Mouse (Mus musculus): ENCODE results near the gene Rpl23a. TPM values are rescaled to one million over a fixed set of nuclear protein-coding genes. Genes with fewer than 3 reads are reported as not detected.

Rpl23a gene
- total and polyA plus RNA-seq, 3 experiments, result 2,992 to 3,939 (median 3,361) TPM

DNA sequence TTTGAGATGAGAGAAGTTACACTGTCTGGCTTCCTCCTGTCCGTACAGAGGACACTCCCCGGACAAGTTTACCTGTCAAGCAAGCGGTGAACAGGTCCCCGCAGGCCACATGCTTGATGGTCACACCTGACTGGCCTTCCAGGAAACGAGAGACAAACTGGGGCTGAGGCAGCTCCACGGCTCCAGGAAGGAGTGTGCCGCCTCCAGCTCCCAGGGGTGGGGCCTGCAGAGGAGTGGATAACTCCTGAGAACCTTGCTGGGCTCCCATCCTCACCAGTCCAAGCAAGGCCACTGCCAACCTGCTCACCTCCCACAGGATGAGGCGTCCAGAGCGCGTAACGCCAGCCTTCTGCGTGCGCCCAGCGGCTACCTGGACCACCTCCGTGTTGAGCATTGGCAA, 13.1 kb downstream of the Rpl23a start:
- Histone ChIP-seq H3K9me3 (replicated peaks; ENCODE audit: low read length) (peaks cover 2% of the 10 kb centered on the region), H3K4me3 (replicated peaks in 1 of 3; ENCODE audit: low read depth in 2 of 3, low read length in 2 of 3, poor library complexity in 1 of 3) (no peak overlapping the region), H3K27me3 (replicated peaks) (no peaks in the 10 kb centered on the region), H3K4me1 (ENCODE audit: control insufficient read depth in 1 of 2, insufficient read depth in 2 of 2) (peaks cover 11 to 70% of the 10 kb centered on the region in 2 experiments), H3K4me2 (ENCODE audit: insufficient read depth, low read depth, poor library complexity, severe bottlenecking) (no peak overlapping the region), H3K9ac (ENCODE audit: insufficient read depth, low read depth) (no peak overlapping the region), H3K27ac (ENCODE audit: insufficient read depth, low read depth) (no peak overlapping the region), H3K36me3 (replicated peaks in 1 of 2; ENCODE audit: control insufficient read depth in 1 of 2, insufficient read depth in 1 of 2, low read length in 1 of 2) (peaks cover 0 to 37% of the 10 kb centered on the region in 2 experiments), H3K79me2 (replicated peaks; ENCODE audit: control insufficient read depth, extremely low read depth, insufficient read depth, poor library complexity, severe bottlenecking) (no peaks in the 10 kb centered on the region)
- no peak for TF ChIP-seq CHD2 (IDR thresholded peaks at IDR 0.05; ENCODE audit: low read length)
- TF ChIP-seq ZNF384 (IDR thresholded peaks at IDR 0.05; ENCODE audit: low read depth, low read length), result no peak
- no peak for TF ChIP-seq RCOR1 (conservative IDR thresholded peaks at IDR 0.05; ENCODE audit: low read depth, low read length)
- no peak for TF ChIP-seq TCF12 (IDR thresholded peaks at IDR 0.05; ENCODE audit: low read depth, low read length)
- no peak for TF ChIP-seq SMC3 (IDR thresholded peaks at IDR 0.05; ENCODE audit: low read depth, low read length)
- no peak for TF ChIP-seq NELFE (IDR thresholded peaks at IDR 0.05; ENCODE audit: low read depth, low read length)
- no peak for TF ChIP-seq ZC3H11A (IDR thresholded peaks at IDR 0.05; ENCODE audit: low read depth, low read length)
- no peak for TF ChIP-seq IRF4 (IDR thresholded peaks at IDR 0.05; ENCODE audit: low read depth, low read length)
- no peak for TF ChIP-seq CTCF (conservative IDR thresholded peaks at IDR 0.05 in 1 of 2, IDR thresholded peaks at IDR 0.05 in 1 of 2; ENCODE audit: low read depth in 2 of 2, low read length in 2 of 2)
- TF ChIP-seq MEF2A (IDR thresholded peaks at IDR 0.05; ENCODE audit: borderline replicate concordance, low read depth, low read length), result no peak
- no peak for TF ChIP-seq ZKSCAN1 (IDR thresholded peaks at IDR 0.05; ENCODE audit: borderline replicate concordance, low read depth, low read length)
- no peak for TF ChIP-seq TBP (conservative IDR thresholded peaks at IDR 0.05; ENCODE audit: low read depth, low read length)
- TF ChIP-seq POLR2A (IDR thresholded peaks at IDR 0.05; ENCODE audit: low read depth, low read length), result no peak
- no peak for TF ChIP-seq BHLHE40 (IDR thresholded peaks at IDR 0.05; ENCODE audit: low read depth, low read length)
- no peak for TF ChIP-seq USF1 (IDR thresholded peaks at IDR 0.05; ENCODE audit: low read depth, low read length)
- TF ChIP-seq ZMIZ1 (IDR thresholded peaks at IDR 0.05; ENCODE audit: low read depth, low read length), result no peak
- TF ChIP-seq MYC (IDR thresholded peaks at IDR 0.05; ENCODE audit: low read depth, low read length), result no peak
- no peak for TF ChIP-seq EP300 (IDR thresholded peaks at IDR 0.05; ENCODE audit: low read length)
- TF ChIP-seq JUND (conservative IDR thresholded peaks at IDR 0.05; ENCODE audit: low read depth, low read length), result no peak
- no peak for TF ChIP-seq PAX5 (IDR thresholded peaks at IDR 0.05; ENCODE audit: low read length)
- no peak for DNase-seq (ENCODE audit: extremely low read depth)
- in situ Hi-C loops (cut with MboI; ENCODE audit: low pct_ligation_motif_present, low pct_unique_long_range_greater_than_20kb, low sequenced_read_pairs), result loop anchor here (10.0 kb wide), 1 partner anchor 146 kb away; no protein-coding TSS in a partner anchor
- dilution Hi-C loops (cut with MboI; ENCODE audit: extremely low pct_ligation_motif_present, extremely low pct_unique_long_range_greater_than_20kb, low sequenced_read_pairs), result no loop called here

- peak overlapping the region; percentile 3 to 48 (median 12) for H3K4me3 ChIP-seq (replicated peaks in 1 of 3; ENCODE audit: low read depth in 2 of 3, low read length in 2 of 3, poor library complexity in 1 of 3)
- H3K27me3 ChIP-seq (replicated peaks), result no peaks in the 10 kb centered on the region
- peaks cover 2% of the 10 kb centered on the region for H3K9me3 ChIP-seq (replicated peaks; ENCODE audit: low read length)
- dilution Hi-C loops (cut with MboI; ENCODE audit: extremely low pct_ligation_motif_present, extremely low pct_unique_long_range_greater_than_20kb, low sequenced_read_pairs), result no loop called here
- in situ Hi-C loops (cut with MboI; ENCODE audit: low pct_ligation_motif_present, low pct_unique_long_range_greater_than_20kb, low sequenced_read_pairs), result no loop called here
- peaks cover 11 to 55% of the 10 kb centered on the region in 2 experiments for H3K4me1 ChIP-seq (ENCODE audit: control insufficient read depth in 1 of 2, insufficient read depth in 2 of 2)
- DNase-seq (ENCODE audit: extremely low read depth), result peak; percentile 77
- peak overlapping the region; percentile 21 for H3K27ac ChIP-seq (ENCODE audit: insufficient read depth, low read depth)
- H3K36me3 ChIP-seq (replicated peaks in 1 of 2; ENCODE audit: control insufficient read depth in 1 of 2, insufficient read depth in 1 of 2, low read length in 1 of 2), result peaks cover 0 to 37% of the 10 kb centered on the region in 2 experiments
- peak overlapping the region; percentile 14 for H3K4me2 ChIP-seq (ENCODE audit: insufficient read depth, low read depth, poor library complexity, severe bottlenecking)
- peak overlapping the region; percentile 7; the same call in 1 of the 2 replicates for H3K9ac ChIP-seq (ENCODE audit: insufficient read depth, low read depth)
- H3K79me2 ChIP-seq (replicated peaks; ENCODE audit: control insufficient read depth, extremely low read depth, insufficient read depth, poor library complexity, severe bottlenecking), result peaks cover 13% of the 10 kb centered on the region
- peak; percentile 53 for TF ChIP-seq ZNF384 (IDR thresholded peaks at IDR 0.05; ENCODE audit: low read depth, low read length)
- no peak for TF ChIP-seq MAFK (IDR thresholded peaks at IDR 0.05; ENCODE audit: insufficient replicate concordance, low read length)
- TF ChIP-seq KAT2A (IDR thresholded peaks at IDR 0.05; ENCODE audit: insufficient replicate concordance, low read length), result 0 out of 2 replicates have a peak, but pooled peaks have one; percentile 38
- peak; percentile 79 for TF ChIP-seq MAX (IDR thresholded peaks at IDR 0.05; ENCODE audit: low read length)
- no peak for TF ChIP-seq ZMIZ1 (IDR thresholded peaks at IDR 0.05; ENCODE audit: low read depth, low read length)
- peak; percentile 16; the same call in 1 of the 2 replicates for TF ChIP-seq MYC (IDR thresholded peaks at IDR 0.05; ENCODE audit: low read depth, low read length)
- peak; percentile 60; the same call in 1 of the 2 replicates for TF ChIP-seq NRF1 (IDR thresholded peaks at IDR 0.05; ENCODE audit: low read depth, low read length)
- peak; percentile 58 for TF ChIP-seq MXI1 (IDR thresholded peaks at IDR 0.05; ENCODE audit: low read depth, low read length)
- TF ChIP-seq USF1 (IDR thresholded peaks at IDR 0.05; ENCODE audit: low read depth, low read length), result no peak
- no peak; the same call in 1 of the 2 replicates for TF ChIP-seq RAD21 (IDR thresholded peaks at IDR 0.05; ENCODE audit: low read depth, low read length)
- TF ChIP-seq POLR2A (IDR thresholded peaks at IDR 0.05; ENCODE audit: low read depth, low read length), result peak; percentile 41; the same call in 1 of the 2 replicates
- peak; percentile 92 for TF ChIP-seq BHLHE40 (IDR thresholded peaks at IDR 0.05; ENCODE audit: low read depth, low read length)
- TF ChIP-seq E2F4 (IDR thresholded peaks at IDR 0.05; ENCODE audit: insufficient replicate concordance, low read depth, low read length), result no peak
- peak; percentile 72 for TF ChIP-seq ETS1 (conservative IDR thresholded peaks at IDR 0.05; ENCODE audit: low read depth, low read length)
- peak; percentile 91 for TF ChIP-seq ELF1 (IDR thresholded peaks at IDR 0.05; ENCODE audit: low read depth, low read length)
- no peak for TF ChIP-seq CHD1 (IDR thresholded peaks at IDR 0.05; ENCODE audit: low read depth, low read length)
- TF ChIP-seq ZC3H11A (IDR thresholded peaks at IDR 0.05; ENCODE audit: low read depth, low read length), result no peak
- no peak; the same call in 1 of the 2 replicates for TF ChIP-seq CHD2 (IDR thresholded peaks at IDR 0.05; ENCODE audit: low read length)
These were observed 14.6 kb downstream of the Rpl23a start for GRCm38 (mm10) chr11:78168541-78169468.
